Mouse (Mus musculus) neural tube, embryonic 14.5 days (tissue): Measurements from ENCODE around the gene Arhgef10l. TPM values are rescaled to one million over a fixed set of nuclear protein-coding genes. Genes with fewer than 3 reads are reported as not detected.

ENCODE experiments used
- ATAC-seq: fragments of 200-750 bp; cut with Nextera tagmentation; 2 replicates; pipeline ENCODE4 v1.8.0; 2017; ENCODE audit warnings: low read depth, mild to moderate bottlenecking, moderate TSS enrichment, moderate library complexity
- H3K27ac ChIP-seq: fragments of 300-500 bp; sonication (generic); 2 replicates; pipeline ENCODE4 v1.5.1; 2014; ENCODE audit warnings: low read depth, mild to moderate bottlenecking, control low read depth, low read length, moderate library complexity, mixed read lengths
- H3K27me3 ChIP-seq: fragments of 300-500 bp; sonication (generic); 2 replicates; pipeline ENCODE4 v1.6.1; 2014; ENCODE audit warnings: low read length; ENCODE audit not compliant: control insufficient read depth, insufficient read depth
- H3K36me3 ChIP-seq: fragments of 300-500 bp; sonication (generic); 2 replicates; pipeline ENCODE4 v1.6.1; 2014; ENCODE audit warnings: low read length, mixed read lengths; ENCODE audit not compliant: control insufficient read depth, insufficient read depth
- H3K4me1 ChIP-seq: fragments of 300-500 bp; sonication (generic); 2 replicates; pipeline ENCODE4 v1.6.1; 2014; ENCODE audit warnings: low read length; ENCODE audit not compliant: control insufficient read depth, insufficient read depth
- H3K4me2 ChIP-seq: fragments of 300-500 bp; sonication (generic); 2 replicates; pipeline ENCODE4 v1.6.1; 2014; ENCODE audit warnings: mild to moderate bottlenecking, low read depth, low read length, control low read depth
- H3K4me3 ChIP-seq: fragments of 300-500 bp; sonication (generic); 2 replicates; pipeline ENCODE4 v1.5.1; 2014; ENCODE audit warnings: low read depth, low read length, control low read depth, mixed read lengths
- H3K9ac ChIP-seq: fragments of 300-500 bp; sonication (generic); replicated peaks from 2 replicates; pipeline ENCODE4 v1.6.1; 2014; ENCODE audit warnings: low read depth, mild to moderate bottlenecking, control low read depth, low read length, mixed read lengths
- H3K9me3 ChIP-seq: fragments of 300-500 bp; sonication (generic); 2 replicates; pipeline ENCODE4 v1.6.1; 2016; ENCODE audit warnings: low read length; ENCODE audit not compliant: control insufficient read depth
- WGBS: fragments of 180-500 bp; shearing (Covaris S2); extraction: QIAGEN DNeasy Blood & Tissue Kit; methylation state at CpG from one replicate; pipeline ENCODE4 v1.1.7; 2014; 5-methylcytosine and 5-hydroxymethylcytosine counted together
- polyA plus RNA-seq: library from polyadenylated mRNA; unstranded; fragments of >200 nt; fragmentation: Nextera tagmentation; extraction: Ambion mirVana; gene quantifications from 2 replicates; pipeline ENCODE4 v1.2.1, GENCODE M21; 2014

Arhgef10l gene
- polyA plus RNA-seq, 1 experiment from 2014 or later, result 18.8 TPM

DNA sequence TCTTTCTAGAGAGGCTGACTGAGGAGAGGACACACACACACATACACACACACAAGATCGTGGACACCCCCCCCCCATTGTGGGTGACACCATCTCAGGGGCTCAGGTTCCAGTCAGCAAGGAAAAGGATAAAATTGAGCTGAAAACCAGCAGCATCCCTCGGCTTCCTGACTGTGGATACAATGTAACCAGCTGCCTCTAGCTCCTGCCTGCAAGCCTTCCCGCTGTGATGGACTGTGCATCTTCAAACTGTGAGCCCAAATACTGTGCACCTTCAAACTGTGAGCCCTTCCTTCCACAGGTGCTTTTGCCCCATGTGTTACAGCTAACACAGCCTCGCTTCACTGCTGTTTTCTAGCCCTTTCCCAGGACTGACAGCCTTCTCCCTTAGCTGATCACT is 23.4 kb downstream of the Arhgef10l start:
- Histone ChIP-seq H3K9me3 (no peaks in the 10 kb centered on the region), H3K27me3 (no peaks in the 10 kb centered on the region), H3K27ac (no peak overlapping the region), H3K4me3 (no peak overlapping the region), H3K4me2 (no peak overlapping the region), H3K9ac (no peak overlapping the region), H3K36me3 (0 out of 2 replicates have a peak, but pooled peaks cover 3% of the 10 kb centered on the region), H3K4me1 (peaks cover 21% of the 10 kb centered on the region)
- 87% methylated on average over 4 of the region's 4 CpGs for WGBS
- no peak for ATAC-seq

DNA sequence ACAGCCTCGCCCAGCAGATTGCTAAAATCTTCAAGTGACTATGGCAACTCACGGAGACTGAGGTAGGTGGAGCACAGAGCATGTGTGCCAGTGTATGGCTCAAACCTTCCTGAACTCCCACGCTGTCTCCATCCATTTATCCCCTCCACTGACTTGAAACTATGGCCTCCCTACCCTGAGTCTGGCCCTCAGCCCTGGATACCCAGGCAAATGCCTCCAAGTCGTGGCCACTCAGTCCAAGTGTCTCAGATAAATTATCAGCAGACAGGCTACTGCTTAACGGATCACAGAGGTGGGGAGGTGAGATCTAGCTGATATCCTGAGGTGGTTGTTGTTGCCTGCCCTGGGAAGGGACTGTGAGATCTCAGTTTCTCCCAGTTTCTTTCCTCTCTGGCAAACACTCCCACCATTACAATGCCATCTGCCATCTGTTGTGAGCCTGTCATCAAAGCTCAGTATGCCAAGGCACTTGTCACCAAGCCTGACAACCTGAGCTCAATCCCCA is 24.3 kb downstream of the Arhgef10l start:
- WGBS, result 62% methylated on average over 5 of the region's 5 CpGs
- no peak overlapping the region for H3K27ac ChIP-seq

DNA sequence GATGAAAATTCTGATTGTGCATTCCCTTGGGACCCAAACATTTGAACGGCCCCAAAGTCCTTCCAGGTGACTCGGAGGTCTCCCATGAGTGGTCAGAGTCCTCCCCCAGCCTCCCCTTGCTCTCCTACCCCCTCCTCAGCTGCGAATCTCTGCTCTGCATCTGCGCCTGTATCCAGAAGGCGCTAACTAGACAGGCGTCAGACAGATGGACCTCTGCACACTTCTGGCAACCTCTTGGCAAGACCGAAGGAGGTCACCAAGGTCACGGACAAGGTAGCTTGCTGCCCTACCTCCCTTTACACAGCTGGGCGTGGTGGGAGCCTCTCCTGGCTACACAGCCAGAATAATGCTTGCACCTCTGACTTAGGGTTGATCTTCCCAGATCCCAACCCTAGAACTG is 25.1 kb downstream of the Arhgef10l start:
- Histone ChIP-seq H3K4me2 (no peak overlapping the region), H3K4me3 (no peak overlapping the region), H3K9ac (no peak overlapping the region), H3K27ac (no peak overlapping the region), H3K9me3 (no peaks in the 10 kb centered on the region), H3K27me3 (no peaks in the 10 kb centered on the region), H3K4me1 (peaks cover 4% of the 10 kb centered on the region; the same call in 1 of the 2 replicates), H3K36me3 (0 out of 2 replicates have a peak, but pooled peaks cover 3% of the 10 kb centered on the region)
- no peak for ATAC-seq
- WGBS, result 94% methylated on average over 9 of the region's 9 CpGs

More for the DNA sequence above, 24.3 kb downstream of the Arhgef10l start:
- Histone ChIP-seq H3K9ac (no peak overlapping the region), H3K4me3 (no peak overlapping the region), H3K36me3 (0 out of 2 replicates have a peak, but pooled peaks cover 3% of the 10 kb centered on the region), H3K9me3 (no peaks in the 10 kb centered on the region), H3K4me1 (peaks cover 12% of the 10 kb centered on the region), H3K4me2 (no peak overlapping the region), H3K27me3 (no peaks in the 10 kb centered on the region)
- no peak for ATAC-seq

DNA sequence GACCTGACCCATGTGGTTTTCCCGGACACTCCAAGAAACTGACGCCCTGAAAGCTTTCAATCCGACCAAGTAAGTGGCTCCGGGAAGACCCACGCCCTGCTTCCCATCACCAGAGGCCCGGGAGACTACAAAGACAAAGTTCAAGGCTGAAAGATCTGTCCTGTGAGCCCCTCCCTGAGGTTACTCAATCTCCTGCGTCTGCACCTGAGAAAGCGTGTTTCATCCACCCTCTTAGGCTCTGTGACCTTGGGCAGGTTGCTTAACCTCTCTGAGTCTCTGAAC is 25.6 kb downstream of the Arhgef10l start:
- Histone ChIP-seq H3K36me3 (no peaks in the 10 kb centered on the region), H3K9ac (no peak overlapping the region), H3K4me3 (no peak overlapping the region), H3K9me3 (no peaks in the 10 kb centered on the region), H3K4me2 (no peak overlapping the region), H3K4me1 (peaks cover 2% of the 10 kb centered on the region; the same call in 1 of the 2 replicates), H3K27me3 (no peaks in the 10 kb centered on the region), H3K27ac (no peak overlapping the region)
- WGBS, result 88% methylated on average over 8 of the region's 8 CpGs
- no peak for ATAC-seq

DNA sequence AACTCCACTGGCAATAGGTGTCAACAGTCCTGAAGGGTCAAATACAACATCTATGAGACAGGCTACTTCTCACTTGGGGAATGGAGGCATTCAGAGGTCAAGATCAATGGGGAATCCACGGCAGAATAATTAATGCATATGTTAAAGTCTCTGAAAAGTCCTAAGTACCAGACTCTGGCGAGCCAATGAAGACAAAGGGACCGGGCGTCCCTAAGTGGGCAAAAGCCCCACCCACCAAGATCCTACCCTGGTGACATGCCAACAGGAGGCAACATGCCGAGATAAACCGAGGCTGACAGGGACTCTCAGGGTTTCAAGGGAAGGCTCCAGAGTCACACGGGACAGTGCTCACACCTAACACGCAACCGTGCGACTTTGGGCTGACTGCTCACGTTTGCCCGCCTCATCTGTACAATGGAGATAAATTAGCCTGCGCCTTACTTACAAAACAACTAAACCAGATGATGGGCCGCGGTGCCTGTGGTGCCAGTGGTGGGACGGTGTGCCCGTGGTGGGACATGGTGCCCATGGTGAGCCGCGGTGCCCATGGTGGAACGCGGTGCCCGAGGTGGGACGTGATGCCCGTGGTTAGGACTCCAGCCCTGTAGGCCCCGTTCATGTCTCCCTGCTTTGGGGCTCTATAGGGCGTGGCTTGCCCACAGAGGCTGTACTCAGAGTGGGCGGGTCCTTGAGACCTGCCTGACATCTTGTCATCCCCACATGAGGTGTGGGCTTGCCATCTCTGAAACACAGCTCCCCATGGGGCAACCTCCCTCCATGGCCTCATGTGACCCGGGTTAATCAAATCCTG is 26.2 kb downstream of the Arhgef10l start:
- 91% methylated on average over 28 of the region's 28 CpGs for WGBS
- Histone ChIP-seq H3K36me3 (no peaks in the 10 kb centered on the region), H3K4me3 (no peak overlapping the region), H3K4me1 (no peaks in the 10 kb centered on the region), H3K9ac (no peak overlapping the region), H3K27me3 (no peaks in the 10 kb centered on the region), H3K9me3 (no peaks in the 10 kb centered on the region), H3K4me2 (no peak overlapping the region), H3K27ac (no peak overlapping the region)
- no peak for ATAC-seq

DNA sequence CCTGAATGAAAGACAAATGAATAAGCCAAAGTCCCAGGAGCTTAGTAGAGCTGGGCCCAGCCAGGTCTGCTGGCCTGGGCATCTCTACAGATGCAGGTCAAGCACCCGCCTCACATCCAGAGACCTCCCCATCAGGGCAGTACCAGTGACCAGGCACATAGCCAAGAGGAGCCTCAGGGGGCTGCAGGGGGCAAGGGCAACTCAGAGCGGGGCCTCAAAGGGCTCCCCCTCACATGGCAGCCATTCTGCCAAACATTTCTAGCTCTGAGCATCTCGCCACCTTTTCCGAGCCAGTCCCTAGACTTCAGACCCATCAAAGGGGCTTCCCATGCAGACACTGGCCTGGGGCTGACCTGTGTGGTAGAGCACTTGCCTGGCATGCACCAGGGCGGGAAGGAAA is 27.2 kb downstream of the Arhgef10l start:
- H3K27ac ChIP-seq, result no peak overlapping the region
- H3K4me3 ChIP-seq, result no peak overlapping the region
- H3K9me3 ChIP-seq, result no peaks in the 10 kb centered on the region
- no peak overlapping the region for H3K9ac ChIP-seq
- H3K4me2 ChIP-seq, result no peak overlapping the region
- no peaks in the 10 kb centered on the region for H3K36me3 ChIP-seq
- no peaks in the 10 kb centered on the region for H3K27me3 ChIP-seq
- no peaks in the 10 kb centered on the region for H3K4me1 ChIP-seq
- 90% methylated on average over 5 of the region's 5 CpGs for WGBS
- ATAC-seq, result no peak

DNA sequence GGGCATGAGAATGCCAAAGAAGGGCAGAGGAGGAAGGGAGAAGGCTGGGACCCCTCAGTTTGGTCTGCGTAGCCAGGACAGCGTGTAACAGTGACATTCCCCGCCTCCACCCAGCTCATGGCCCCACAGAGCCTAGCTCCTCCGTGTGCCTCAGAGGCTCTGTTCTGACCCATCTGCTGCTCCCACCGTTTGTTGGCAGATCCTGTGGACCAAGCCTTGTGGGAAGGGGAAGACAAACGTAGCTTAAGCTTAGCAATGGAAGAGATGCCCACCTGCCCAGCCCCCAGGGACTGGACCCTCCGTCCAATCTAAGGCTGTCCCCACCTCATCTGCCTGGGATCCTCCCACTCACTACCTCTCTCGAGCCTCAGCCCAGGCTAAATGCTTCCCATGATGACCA is 28.5 kb downstream of the Arhgef10l start:
- H3K9ac ChIP-seq, result no peak overlapping the region
- H3K27me3 ChIP-seq, result no peaks in the 10 kb centered on the region
- WGBS, result 77% methylated on average over 8 of the region's 8 CpGs
- H3K4me3 ChIP-seq, result no peak overlapping the region
- H3K4me1 ChIP-seq, result no peaks in the 10 kb centered on the region
- H3K36me3 ChIP-seq, result no peaks in the 10 kb centered on the region
- no peak for ATAC-seq
- no peaks in the 10 kb centered on the region for H3K9me3 ChIP-seq
- H3K27ac ChIP-seq, result no peak overlapping the region
- no peak overlapping the region for H3K4me2 ChIP-seq

DNA sequence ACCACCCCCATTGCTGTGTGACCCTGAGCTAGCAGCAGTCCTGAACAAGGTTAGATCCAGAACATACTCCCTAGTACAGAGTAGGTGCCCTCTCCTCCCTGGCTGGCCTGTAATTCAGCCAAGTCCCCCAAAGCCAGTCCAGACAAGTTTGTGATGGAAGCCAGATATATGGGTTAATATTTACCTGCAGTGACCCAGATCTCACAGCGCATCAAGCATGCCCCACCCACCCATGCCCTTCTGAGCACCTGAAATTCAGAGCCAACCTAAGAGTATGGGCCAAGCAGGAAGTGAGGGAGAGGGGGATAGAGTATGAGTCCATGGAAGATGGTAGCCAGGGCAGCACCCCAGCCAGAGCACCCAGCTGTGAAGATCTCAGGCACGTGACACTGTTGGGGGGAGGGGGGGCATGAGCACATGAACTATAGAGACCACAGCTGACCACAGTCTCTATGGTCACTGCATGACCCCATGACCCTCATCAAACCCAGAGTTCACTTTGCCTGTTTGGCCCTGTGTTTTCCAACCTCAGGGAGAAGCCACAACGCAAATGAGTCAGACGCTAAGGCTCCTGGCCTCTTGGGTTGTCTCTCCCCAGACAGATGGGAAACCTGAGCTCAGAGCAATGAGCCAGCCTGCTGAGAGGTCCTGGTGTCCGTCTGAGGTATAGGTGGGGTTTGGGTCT is 29.4 kb downstream of the Arhgef10l start:
- Histone ChIP-seq H3K4me1 (no peaks in the 10 kb centered on the region), H3K27ac (no peak overlapping the region), H3K4me3 (no peak overlapping the region), H3K9ac (no peak overlapping the region), H3K4me2 (no peak overlapping the region), H3K27me3 (no peaks in the 10 kb centered on the region), H3K36me3 (no peaks in the 10 kb centered on the region), H3K9me3 (no peaks in the 10 kb centered on the region)
- 73% methylated on average over 5 of the region's 5 CpGs for WGBS
- no peak for ATAC-seq

DNA sequence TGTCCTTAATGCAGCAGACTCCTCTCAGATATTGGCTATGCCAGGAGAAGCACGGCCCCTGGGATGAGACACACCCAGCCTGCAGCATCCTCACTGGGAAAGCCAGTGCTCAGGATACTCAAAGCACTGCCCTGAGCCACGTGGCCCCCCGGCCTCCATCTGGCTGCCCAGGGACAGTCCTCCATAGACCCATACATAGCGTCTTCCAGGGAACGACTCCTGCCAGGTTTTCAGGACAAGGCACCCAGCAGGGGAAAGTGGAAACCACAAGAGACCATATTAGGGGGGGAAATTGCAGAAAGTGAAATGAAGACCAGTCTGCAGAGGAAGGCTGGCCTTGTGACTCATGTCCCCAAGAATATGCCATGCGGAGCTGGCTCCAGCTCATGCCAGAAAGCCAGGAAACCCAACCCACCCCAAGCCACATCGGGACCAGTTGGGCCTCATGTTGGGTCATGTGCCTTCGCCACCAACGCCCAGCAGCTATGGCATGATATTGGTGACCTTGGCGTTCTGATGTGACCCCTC is 30.9 kb downstream of the Arhgef10l start:
- H3K4me2 ChIP-seq, result no peak overlapping the region
- no peaks in the 10 kb centered on the region for H3K36me3 ChIP-seq
- H3K4me3 ChIP-seq, result no peak overlapping the region
- peaks cover 7% of the 10 kb centered on the region; the same call in 1 of the 2 replicates for H3K4me1 ChIP-seq
- ATAC-seq, result no peak
- H3K27me3 ChIP-seq, result no peaks in the 10 kb centered on the region
- H3K9me3 ChIP-seq, result no peaks in the 10 kb centered on the region
- no peak overlapping the region for H3K27ac ChIP-seq
- H3K9ac ChIP-seq, result no peak overlapping the region
- WGBS, result 77% methylated on average over 10 of the region's 10 CpGs
